Mouse (Mus musculus) midbrain, embryonic 11.5 days (tissue): Measurements from ENCODE around the gene Plin2. TPM values are rescaled to one million over a fixed set of nuclear protein-coding genes. Genes with fewer than 3 reads are reported as not detected.
"Not testable (repeated sequence)": the region's sequence is repeated elsewhere in the genome, so short reads cannot be mapped to it uniquely, and the experiment has no call there.

Experiments
- ATAC-seq: fragments of 200-750 bp; cut with Nextera tagmentation; 2 replicates; pipeline ENCODE4 v1.8.0; 2017; ENCODE audit warnings: moderate TSS enrichment, moderate library complexity; ENCODE audit not compliant: low FRiP score
- DNase-seq: peaks from one replicate; pipeline ENCODE4 v3.0.0; 2015; ENCODE audit warnings: low spot score; ENCODE audit errors: missing footprints
- H3K27ac ChIP-seq: fragments of 300-500 bp; sonication (generic); 2 replicates; pipeline ENCODE4 v1.5.1; 2014; ENCODE audit warnings: low read depth, low read length
- H3K27me3 ChIP-seq: fragments of 300-500 bp; sonication (generic); 2 replicates; pipeline ENCODE4 v1.6.1; 2014; ENCODE audit warnings: mild to moderate bottlenecking, low read length, moderate library complexity, mixed read lengths; ENCODE audit not compliant: control insufficient read depth, insufficient read depth
- H3K36me3 ChIP-seq: fragments of 300-500 bp; sonication (generic); 2 replicates; pipeline ENCODE4 v1.6.1; 2014; ENCODE audit warnings: mild to moderate bottlenecking, low read length, moderate library complexity, mixed read lengths; ENCODE audit not compliant: control insufficient read depth, insufficient read depth
- H3K4me1 ChIP-seq: fragments of 300-500 bp; sonication (generic); 2 replicates; pipeline ENCODE4 v1.6.1; 2014; ENCODE audit warnings: low read length; ENCODE audit not compliant: control insufficient read depth, insufficient read depth
- H3K4me2 ChIP-seq: fragments of 300-500 bp; sonication (generic); 2 replicates; pipeline ENCODE4 v1.6.1; 2014; ENCODE audit warnings: mild to moderate bottlenecking, moderate library complexity
- H3K4me3 ChIP-seq: fragments of 300-500 bp; sonication (generic); 2 replicates; pipeline ENCODE4 v1.5.1; 2014; ENCODE audit warnings: low read depth, low read length
- H3K9ac ChIP-seq: fragments of 300-500 bp; sonication (generic); 2 replicates; pipeline ENCODE4 v1.6.1; 2014; ENCODE audit warnings: low read length
- H3K9me3 ChIP-seq: fragments of 300-500 bp; sonication (generic); 2 replicates; pipeline ENCODE4 v1.6.1; 2016; ENCODE audit warnings: low read length; ENCODE audit not compliant: control insufficient read depth
- WGBS: fragments of 180-500 bp; shearing (Covaris S2); extraction: QIAGEN DNeasy Blood & Tissue Kit; methylation state at CpG from one replicate; pipeline ENCODE4 v1.1.7; 2014; 5-methylcytosine and 5-hydroxymethylcytosine counted together
- polyA plus RNA-seq: library from polyadenylated mRNA; unstranded; fragments of >200 nt; fragmentation: Nextera tagmentation; extraction: Ambion mirVana; gene quantifications from 2 replicates; pipeline ENCODE4 v1.2.1, GENCODE M21; 2014

Plin2 gene
- polyA plus RNA-seq, 1 experiment from 2014 or later, result 79.7 TPM

DNA sequence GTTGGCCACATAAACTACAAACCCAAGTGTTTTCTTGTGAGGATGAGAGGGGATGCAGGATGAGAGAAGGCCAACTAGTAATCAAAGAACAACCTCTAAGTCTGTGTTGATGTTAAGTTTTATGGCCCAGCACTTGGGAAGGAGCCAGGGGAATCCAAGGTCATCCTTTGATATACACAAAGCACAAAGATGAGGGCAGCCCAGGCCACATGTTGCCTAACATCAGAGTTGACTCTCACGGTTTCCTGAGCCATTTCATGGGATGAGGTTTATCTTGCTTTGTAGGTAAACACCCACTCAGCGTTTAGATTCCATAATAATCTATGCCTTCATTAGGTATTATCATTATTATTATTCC, 16.1 kb upstream of the Plin2 start:
- 87% methylated on average over 2 of the region's 2 CpGs for WGBS
- Histone ChIP-seq H3K4me2 (no peak overlapping the region), H3K36me3 (no peaks in the 10 kb centered on the region), H3K4me1 (no peaks in the 10 kb centered on the region), H3K9ac (no peak overlapping the region), H3K4me3 (no peak overlapping the region), H3K27ac (no peak overlapping the region), H3K9me3 (no peaks in the 10 kb centered on the region), H3K27me3 (no peaks in the 10 kb centered on the region)
- DNase-seq, result no peak
- no peak for ATAC-seq

DNA sequence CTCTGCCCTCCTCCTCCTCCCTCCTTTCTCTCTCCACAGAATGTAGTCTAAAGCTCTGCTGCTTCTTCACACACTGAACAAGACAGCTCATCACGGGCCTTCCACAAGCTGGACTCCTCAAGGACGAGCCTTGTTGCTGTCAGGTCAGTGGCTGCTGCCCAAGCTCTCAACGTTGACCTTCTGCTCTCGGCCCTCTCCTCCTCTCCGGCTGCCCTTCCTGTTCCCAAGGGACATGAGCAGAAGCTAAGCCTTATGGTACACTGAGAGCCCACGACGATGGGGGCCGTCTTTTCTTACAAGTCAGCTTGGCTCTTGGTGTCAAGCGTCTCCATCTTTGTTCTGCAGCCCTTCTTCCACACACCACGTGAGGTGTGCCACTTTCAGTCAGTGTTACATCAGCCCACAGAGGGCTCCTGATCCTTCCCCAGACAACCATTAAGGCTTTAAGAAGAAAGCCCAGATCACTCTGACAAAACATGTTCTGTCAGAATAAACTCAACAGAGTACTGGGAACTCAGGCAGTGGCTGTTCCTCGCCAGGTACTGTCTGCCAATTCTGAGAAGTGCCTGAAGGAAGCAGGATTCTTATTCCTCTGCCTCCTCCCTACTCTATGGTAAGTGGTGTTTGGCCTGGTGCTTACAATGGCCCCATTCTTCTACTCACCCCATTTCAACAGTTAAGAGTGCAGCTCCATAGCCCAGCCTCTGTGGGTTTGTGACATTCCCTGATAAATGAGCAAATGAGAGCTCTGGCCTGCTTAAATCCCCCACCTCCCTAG, 15.6 kb upstream of the Plin2 start:
- no peaks in the 10 kb centered on the region for H3K9me3 ChIP-seq
- ATAC-seq (no peak), DNase-seq (no peak)
- no peaks in the 10 kb centered on the region for H3K27me3 ChIP-seq
- no peaks in the 10 kb centered on the region for H3K36me3 ChIP-seq
- 81% methylated on average over 11 of the region's 11 CpGs for WGBS
- no peak overlapping the region for H3K9ac ChIP-seq
- H3K27ac ChIP-seq, result no peak overlapping the region
- no peak overlapping the region for H3K4me2 ChIP-seq
- no peaks in the 10 kb centered on the region for H3K4me1 ChIP-seq
- no peak overlapping the region for H3K4me3 ChIP-seq

DNA sequence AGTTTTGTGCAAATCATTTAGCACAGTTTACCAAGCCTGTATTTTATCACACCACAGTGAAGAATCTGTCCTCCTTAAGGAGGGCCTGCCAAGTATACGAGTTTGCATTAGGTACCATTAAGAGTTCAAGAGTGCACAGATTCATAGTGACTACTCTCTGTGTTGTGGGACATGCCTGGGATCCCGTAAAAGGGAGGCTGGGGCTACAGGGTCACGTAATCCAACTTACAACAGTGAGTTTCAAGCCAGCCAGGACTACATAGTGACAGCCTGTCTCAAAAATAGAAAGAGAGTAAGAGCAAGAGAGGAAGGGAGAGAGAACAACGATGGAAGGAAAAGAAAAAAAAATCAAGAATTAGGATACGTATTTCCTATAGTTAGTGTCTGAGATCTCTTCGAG, 14.9 kb upstream of the Plin2 start:
- 93% methylated on average over 6 of the region's 6 CpGs for WGBS
- Histone ChIP-seq H3K4me3 (no peak overlapping the region), H3K27me3 (no peaks in the 10 kb centered on the region), H3K4me1 (no peaks in the 10 kb centered on the region), H3K9me3 (no peaks in the 10 kb centered on the region), H3K9ac (no peak overlapping the region), H3K36me3 (no peaks in the 10 kb centered on the region), H3K4me2 (no peak overlapping the region), H3K27ac (no peak overlapping the region)
- no peak for DNase-seq
- ATAC-seq, result no peak

DNA sequence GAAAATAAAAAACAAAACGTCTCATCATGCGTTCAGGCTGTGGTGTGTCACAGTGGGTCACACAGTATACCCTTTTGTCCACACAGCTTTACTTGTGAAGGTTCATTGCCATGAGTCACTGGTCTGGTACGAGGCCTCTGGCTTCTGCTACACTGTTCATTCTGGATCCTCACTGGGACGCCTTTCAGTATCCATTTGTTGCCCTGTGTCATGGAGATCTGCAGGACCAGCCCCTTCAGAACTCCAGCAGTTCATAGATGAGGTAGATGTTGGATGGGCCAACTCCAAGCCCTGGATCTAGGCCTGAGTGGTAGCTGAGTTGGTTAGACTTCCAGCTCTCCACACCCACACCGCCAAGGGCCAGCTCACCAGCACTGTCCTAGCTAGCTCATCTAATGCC, 13.9 kb upstream of the Plin2 start:
- Histone ChIP-seq H3K36me3 (no peaks in the 10 kb centered on the region), H3K27ac (no peak overlapping the region), H3K27me3 (no peaks in the 10 kb centered on the region), H3K4me1 (no peaks in the 10 kb centered on the region), H3K9ac (no peak overlapping the region), H3K4me3 (no peak overlapping the region), H3K9me3 (no peaks in the 10 kb centered on the region), H3K4me2 (no peak overlapping the region)
- WGBS, result 86% methylated on average over 5 of the region's 5 CpGs
- ATAC-seq, result no peak
- DNase-seq, result no peak

DNA sequence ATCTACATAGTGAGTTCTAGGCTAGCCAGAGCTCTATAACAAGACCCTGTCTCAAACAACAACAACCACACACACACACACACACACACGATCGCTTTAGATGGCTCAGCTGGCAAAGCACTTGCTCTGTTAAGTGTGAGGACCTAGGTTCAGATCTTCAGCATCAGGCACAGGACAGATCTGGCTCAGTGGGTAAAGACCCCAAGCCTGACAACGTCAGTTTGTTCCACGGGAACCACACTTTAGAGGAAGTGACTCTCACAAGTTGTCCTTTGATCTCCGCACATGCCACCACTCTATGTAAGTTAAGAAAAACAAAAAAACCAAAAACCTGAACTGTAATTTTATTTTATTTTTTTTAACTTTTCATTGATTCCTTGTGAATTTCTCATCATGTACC, 13.4 kb upstream of the Plin2 start:
- H3K36me3 ChIP-seq, result no peaks in the 10 kb centered on the region
- no peak overlapping the region for H3K27ac ChIP-seq
- no peaks in the 10 kb centered on the region for H3K9me3 ChIP-seq
- no peak for ATAC-seq
- no peak for DNase-seq
- no peaks in the 10 kb centered on the region for H3K27me3 ChIP-seq
- WGBS, result 87% methylated on average over 5 of the region's 5 CpGs
- H3K9ac ChIP-seq, result no peak overlapping the region
- H3K4me3 ChIP-seq, result no peak overlapping the region
- H3K4me2 ChIP-seq, result no peak overlapping the region
- H3K4me1 ChIP-seq, result no peaks in the 10 kb centered on the region

DNA sequence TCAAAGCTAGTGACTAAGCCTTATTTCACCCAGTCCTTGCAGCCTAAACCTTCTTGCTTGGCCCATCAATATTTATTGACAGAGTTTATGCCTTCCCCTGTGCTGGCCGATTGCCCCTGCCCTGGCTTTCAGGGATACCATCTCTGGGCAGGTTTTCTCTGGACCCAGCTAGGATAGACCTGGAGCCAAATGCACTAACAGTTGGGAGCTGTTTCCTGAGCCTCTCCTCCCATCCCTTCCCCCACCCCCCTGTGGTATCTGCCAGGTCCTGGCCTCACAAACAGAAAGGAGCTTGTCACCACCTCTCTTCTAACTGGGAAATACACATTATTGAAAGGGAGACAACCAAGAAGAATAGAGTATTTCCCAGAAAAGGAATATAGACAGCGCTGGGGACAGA, 12.0 kb upstream of the Plin2 start:
- H3K4me3 ChIP-seq, result no peak overlapping the region
- no peak overlapping the region for H3K9ac ChIP-seq
- H3K4me1 ChIP-seq, result no peaks in the 10 kb centered on the region
- WGBS, result 84% methylated on average over 2 of the region's 2 CpGs
- DNase-seq, result no peak
- no peak overlapping the region for H3K4me2 ChIP-seq
- ATAC-seq, result no peak
- no peaks in the 10 kb centered on the region for H3K9me3 ChIP-seq
- no peak overlapping the region for H3K27ac ChIP-seq
- no peaks in the 10 kb centered on the region for H3K27me3 ChIP-seq
- H3K36me3 ChIP-seq, result no peaks in the 10 kb centered on the region

DNA sequence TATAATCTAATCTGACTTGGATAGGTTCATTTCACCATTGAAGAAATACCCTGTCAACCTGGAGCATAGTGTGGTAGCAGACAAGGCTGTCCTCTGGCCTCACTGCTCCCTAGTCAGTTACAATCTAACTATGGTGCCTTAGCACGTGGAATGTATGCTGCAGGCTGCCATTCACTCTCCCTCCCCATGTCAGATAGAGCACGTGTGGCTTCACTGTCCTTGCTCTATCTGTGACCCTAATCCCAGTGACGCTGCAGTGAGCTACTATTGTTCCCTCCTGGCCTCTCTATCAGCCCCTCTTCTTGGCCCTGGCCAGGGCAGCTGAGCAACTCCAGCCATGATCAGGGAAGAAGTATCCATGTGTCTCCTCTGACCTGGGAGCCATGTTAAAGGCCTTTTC, 11.6 kb upstream of the Plin2 start:
- Histone ChIP-seq H3K9me3 (no peaks in the 10 kb centered on the region), H3K36me3 (no peaks in the 10 kb centered on the region), H3K9ac (no peak overlapping the region), H3K4me1 (no peaks in the 10 kb centered on the region), H3K27ac (no peak overlapping the region), H3K4me3 (no peak overlapping the region), H3K27me3 (no peaks in the 10 kb centered on the region), H3K4me2 (no peak overlapping the region)
- 30% methylated on average over 3 of the region's 3 CpGs for WGBS
- DNase-seq (no peak), ATAC-seq (no peak)

DNA sequence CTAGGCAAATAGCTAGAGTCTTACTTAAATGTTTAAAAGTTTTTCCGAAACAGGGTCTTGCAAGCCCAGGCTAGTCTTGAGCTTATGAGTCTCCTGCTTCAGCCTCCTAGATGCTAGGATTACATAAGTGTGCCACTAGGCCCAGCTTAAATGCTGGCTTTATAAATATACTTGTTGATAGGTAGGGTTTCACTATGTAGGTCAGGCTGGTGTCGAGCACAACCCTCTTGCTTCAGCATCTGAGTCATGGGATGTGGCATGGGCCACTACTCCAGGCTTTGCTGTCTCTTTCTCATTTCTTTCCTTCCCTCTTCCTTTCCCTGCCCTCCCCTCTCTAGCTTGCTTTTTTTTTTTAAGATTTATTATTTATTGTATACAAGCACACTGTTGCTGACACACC, 9.8 kb upstream of the Plin2 start:
- DNase-seq, result no peak
- WGBS, result 83% methylated on average over 2 of the region's 2 CpGs
- no peak overlapping the region for H3K9ac ChIP-seq
- no peak overlapping the region for H3K4me3 ChIP-seq
- H3K27ac ChIP-seq, result no peak overlapping the region
- ATAC-seq, result no peak
- H3K4me1 ChIP-seq, result no peaks in the 10 kb centered on the region
- no peaks in the 10 kb centered on the region for H3K9me3 ChIP-seq
- no peaks in the 10 kb centered on the region for H3K27me3 ChIP-seq
- no peaks in the 10 kb centered on the region for H3K36me3 ChIP-seq
- H3K4me2 ChIP-seq, result no peak overlapping the region

DNA sequence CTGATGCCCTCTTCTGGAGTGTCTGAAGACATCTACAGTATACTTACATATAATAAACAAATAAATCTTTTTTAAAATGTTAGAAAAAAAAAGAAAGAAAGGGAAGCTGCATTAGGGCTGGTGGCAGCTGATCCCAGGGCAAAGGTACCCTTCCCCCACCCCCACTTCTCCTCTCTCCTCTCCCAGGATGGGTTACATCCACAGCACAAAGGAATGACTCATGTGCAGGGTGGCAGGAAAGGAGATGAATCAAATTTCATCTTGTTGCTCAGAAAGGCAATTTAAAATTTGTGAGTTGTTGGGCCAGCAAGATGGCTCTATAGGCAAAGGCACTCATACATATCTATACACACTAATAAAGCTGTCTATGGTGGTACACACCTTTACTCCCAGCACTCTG, 6.9 kb upstream of the Plin2 start:
- H3K4me3 ChIP-seq, result no peak overlapping the region
- H3K27ac ChIP-seq, result no peak overlapping the region
- no peaks in the 10 kb centered on the region for H3K36me3 ChIP-seq
- no peak overlapping the region for H3K9ac ChIP-seq
- H3K9me3 ChIP-seq, result no peaks in the 10 kb centered on the region
- H3K4me1 ChIP-seq, result no peaks in the 10 kb centered on the region
- no peak overlapping the region for H3K4me2 ChIP-seq
- no peak for ATAC-seq
- no peaks in the 10 kb centered on the region for H3K27me3 ChIP-seq
- DNase-seq, result no peak

DNA sequence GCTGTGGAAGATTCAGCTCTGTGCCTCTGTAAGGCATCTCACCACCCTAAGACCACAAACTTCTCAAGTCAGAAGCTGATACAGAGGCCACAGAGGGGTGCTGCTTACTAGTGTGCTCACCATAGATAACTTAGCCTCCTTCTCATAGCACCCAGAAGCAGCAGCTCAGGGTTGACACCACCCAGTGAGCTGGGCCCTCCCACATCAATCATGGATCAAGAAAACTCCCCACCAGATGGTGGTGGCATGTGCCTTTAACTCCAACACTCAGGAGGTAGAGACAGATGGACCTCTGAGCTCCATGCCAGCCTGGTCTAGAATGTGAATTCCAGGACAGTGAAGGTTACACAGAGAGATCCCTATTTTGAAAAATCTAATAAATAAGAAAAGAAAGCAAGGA, 4.9 kb upstream of the Plin2 start:
- H3K36me3 ChIP-seq, H3K9ac ChIP-seq, H3K4me2 ChIP-seq, H3K4me3 ChIP-seq, H3K9me3 ChIP-seq, H3K27ac ChIP-seq, H3K4me1 ChIP-seq, ATAC-seq, H3K27me3 ChIP-seq, DNase-seq: not testable (repeated sequence)
